Mouse (Mus musculus) urinary bladder, postnatal 36 days (tissue): ENCODE measurements at regions not wholly inside any gene's neighbourhood (a gene's known extent, or its start where the extent isn't known, plus 50 kb on each side); places are given as distances from the start of the nearest gene placed in this dataset.
"Not testable (repeated sequence)": the region's sequence is repeated elsewhere in the genome, so short reads cannot be mapped to it uniquely, and the experiment has no call there.

ENCODE experiments used
- DNase-seq, 2 experiments: peaks; one replicate each; pipeline ENCODE4 v3.0.0; 2022; ENCODE audit warnings: low spot score in 2 of 2, mixed read lengths in 1 of 2

GRCm38 (mm10) chr14:53430130-53430529 lies 823.8 kb downstream of the Dad1 start:
- not testable (repeated sequence) for DNase-seq

DNA sequence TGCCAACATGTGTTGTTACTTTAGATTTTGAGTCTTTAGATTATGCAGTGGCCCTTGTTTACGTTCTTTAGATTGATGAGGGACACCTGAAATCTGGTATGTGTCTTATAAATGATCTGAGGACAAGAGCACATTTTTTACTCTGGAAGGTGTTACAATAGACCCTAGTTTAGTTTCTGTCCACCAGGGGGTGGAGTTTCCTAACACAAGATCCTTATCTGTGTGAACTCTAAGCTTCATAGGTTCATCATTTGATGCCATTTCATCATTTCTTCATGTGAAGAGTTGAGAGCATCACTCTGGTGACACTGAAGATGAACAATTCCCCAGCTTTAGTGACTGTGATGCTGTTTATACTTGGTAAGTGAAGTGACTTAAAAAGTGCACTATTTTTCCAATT lies 825.5 kb downstream of the Dad1 start:
- DNase-seq: not testable (repeated sequence)

GRCm38 (mm10) chr14:53427636-53428035 lies 826.3 kb downstream of the Dad1 start:
- DNase-seq: not testable (repeated sequence)

DNA sequence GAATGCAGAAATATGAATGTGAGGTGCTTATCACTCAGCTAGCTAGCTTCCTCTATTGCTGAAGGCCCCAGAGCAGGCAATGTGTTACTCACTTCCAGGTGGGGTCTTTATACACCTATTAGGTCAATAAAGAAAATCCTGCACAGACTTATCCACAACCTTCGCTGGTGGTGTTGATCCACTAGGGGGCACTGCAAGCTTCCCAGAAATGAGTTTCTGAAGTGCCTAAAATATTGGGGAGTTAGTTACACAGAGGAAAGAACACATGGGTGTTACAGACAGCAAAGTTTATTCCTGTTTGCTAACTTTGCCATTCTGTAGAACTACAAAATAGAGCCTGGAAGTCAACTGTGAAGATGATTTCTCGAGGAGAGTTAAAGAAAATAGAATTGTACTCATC lies 836.9 kb downstream of the Dad1 start:
- DNase-seq: not testable (repeated sequence)

DNA sequence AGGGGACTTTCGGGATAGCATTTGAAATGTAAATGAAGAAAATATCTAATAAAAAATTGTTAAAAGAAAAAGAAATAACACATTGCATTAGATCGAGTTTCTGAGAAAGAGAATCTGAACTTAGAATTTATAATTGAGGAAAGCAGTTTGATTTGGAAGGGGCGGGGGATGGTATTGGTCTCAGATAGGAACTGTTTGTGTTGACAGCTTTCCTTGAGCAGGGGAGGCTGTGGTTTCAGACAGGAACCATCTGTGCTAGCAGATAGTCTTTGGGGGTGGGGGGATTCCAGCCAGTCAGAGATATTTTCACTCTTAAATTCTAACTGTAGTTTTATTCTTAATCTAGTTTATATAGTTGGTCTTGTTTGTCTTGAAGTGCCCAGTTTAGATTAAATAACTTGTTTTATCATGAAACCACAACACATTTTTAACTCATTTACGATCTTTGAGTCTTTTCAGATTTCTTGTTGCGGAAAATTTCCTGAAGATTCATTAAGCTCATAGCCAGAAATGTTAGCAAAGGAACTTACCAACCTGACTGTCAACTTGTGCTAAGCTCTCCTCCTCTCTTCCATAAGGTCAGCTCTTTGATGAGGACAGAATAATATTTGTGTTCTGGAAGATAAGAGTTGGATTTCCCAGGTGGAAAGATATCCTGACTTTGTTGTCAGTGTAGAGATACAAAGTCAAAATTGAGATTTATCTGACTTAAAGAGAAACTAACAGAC lies 846.2 kb downstream of the Dad1 start:
- not testable (repeated sequence) for DNase-seq

GRCm38 (mm10) chr14:53390307-53390706 lies 863.6 kb downstream of the Dad1 start:
- DNase-seq: not testable (repeated sequence)

GRCm38 (mm10) chr14:53374591-53374990 lies 879.0 kb upstream of the Olfr1507 start:
- not testable (repeated sequence) for DNase-seq

- DNase-seq: not testable (repeated sequence)
Observed at GRCm38 (mm10) chr14:53373777-53374468, 878.4 kb upstream of the Olfr1507 start.

DNA sequence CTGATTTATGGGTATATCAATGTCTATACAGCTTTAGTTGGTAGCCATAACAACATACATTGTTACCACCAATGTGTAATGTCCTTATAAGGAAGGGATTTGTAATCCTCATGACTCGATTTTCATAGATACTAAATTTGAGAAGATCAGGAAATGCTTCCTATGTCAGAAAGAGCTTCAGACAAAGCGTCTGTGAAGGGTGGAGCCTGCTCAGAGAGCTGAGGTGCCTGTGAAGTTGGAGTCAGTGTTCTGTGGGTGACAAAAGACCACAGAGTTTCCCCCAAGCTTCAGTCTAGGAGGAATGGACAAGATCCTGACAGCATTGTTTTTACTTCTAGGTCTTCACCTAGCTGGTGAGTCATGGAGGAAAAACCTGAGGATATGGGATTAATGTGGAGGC lies 874.2 kb upstream of the Olfr1507 start:
- no peak for DNase-seq

DNA sequence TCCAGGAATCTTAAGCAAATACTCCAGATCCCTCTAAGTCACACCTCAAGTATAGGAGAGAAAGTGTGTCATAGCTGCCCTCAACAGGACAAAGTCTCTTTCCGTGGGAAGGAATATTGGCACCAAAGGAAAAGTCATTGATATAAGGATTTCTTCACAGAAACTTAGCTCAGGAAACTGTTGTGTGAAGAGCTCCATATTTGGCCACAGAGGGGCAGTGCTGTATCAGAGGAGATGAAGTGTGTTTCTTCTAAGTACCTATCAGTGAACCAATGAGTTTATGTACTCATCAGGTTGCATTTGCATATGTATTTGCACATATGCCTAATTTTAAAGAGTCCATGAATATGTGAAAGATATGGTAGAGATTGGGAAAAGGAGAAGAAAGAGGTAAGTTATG lies 871.9 kb upstream of the Olfr1507 start:
- DNase-seq: not testable (repeated sequence)

DNA sequence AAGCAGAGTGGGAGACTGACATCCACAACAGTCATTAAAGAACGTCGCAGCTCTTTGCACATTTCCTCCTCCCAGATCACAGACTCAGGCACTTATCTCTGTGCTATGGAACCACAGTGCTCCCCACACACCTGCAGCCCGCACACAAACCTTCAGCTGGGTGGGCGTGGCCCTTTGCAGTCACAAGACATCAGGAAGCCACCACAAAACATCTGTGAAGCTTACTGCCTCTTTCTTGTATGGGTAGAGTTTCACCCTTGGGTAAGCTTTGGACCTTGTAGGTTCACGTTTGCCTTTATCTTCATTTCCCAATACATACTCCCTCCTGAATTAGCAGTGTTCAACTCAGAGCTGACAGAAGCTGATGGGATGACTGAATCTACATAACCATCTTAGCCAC lies 868.4 kb upstream of the Olfr1507 start:
- DNase-seq: not testable (repeated sequence)

GRCm38 (mm10) chr14:53362054-53362453 lies 866.5 kb upstream of the Olfr1507 start:
- not testable (repeated sequence) for DNase-seq

DNA sequence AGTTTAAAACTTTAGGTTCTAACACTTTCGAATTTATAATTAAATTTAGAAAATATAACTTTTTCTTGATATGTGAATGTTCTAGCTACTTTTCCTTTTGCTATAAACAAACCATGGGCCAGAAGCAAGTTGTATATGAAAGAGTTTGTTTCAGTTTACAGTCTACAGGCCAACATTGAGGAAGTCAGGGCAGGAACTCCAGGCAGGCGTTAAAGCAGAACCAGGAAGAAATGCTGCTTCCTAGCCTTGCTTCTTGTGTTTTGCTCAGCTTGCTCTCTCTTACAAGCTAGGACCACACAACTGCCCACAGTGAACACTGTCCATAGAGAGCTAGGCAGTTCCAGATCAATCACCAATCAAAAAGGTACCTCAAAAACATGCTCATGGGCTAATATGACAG lies 861.9 kb upstream of the Olfr1507 start:
- not testable (repeated sequence) for DNase-seq

- DNase-seq: not testable (repeated sequence)
Observed at GRCm38 (mm10) chr14:53356783-53357182, 861.2 kb upstream of the Olfr1507 start.

GRCm38 (mm10) chr14:53351457-53351856 lies 855.9 kb upstream of the Olfr1507 start:
- DNase-seq: not testable (repeated sequence)

DNA sequence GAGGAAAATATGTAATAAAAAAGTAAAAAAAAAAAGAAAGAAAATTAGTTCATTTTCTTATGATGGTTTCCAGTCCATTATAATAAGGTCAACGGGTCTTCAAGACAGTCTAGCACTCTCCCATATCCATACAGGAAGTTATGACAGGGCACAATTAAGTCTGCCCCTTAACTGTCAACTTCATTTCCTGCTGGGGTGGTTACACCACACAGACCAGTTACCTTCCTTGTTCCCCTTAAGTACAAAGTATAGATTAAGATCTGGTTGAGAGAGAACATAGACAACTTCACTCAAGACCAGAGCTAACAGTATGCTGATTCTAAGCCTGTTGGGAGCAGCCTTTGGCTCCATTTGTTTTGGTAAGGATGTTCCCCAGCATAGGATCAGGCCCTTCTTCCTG lies 855.2 kb upstream of the Olfr1507 start:
- not testable (repeated sequence) for DNase-seq

- not testable (repeated sequence) for DNase-seq
Observed at GRCm38 (mm10) chr14:53349111-53349510, 853.6 kb upstream of the Olfr1507 start.

DNA sequence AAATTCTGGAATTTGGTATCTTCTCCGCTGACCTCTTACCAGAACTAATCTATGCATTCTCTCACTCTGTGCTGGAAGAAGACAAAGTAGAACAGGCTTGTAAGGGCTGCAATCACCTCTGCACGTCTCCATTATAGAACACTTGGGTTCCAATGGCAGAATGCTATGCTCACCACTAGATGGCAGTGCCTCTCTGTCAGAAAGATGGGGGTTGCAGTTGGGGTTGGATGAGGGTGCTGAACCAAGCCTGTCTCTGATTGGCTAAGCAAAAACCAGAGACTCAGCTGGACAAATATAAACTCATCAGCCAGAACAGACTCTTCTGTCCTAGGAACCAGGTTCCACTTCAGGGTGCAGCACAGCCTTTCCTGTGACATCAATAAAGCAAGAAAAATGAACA lies 850.0 kb upstream of the Olfr1507 start:
- DNase-seq: not testable (repeated sequence)

DNA sequence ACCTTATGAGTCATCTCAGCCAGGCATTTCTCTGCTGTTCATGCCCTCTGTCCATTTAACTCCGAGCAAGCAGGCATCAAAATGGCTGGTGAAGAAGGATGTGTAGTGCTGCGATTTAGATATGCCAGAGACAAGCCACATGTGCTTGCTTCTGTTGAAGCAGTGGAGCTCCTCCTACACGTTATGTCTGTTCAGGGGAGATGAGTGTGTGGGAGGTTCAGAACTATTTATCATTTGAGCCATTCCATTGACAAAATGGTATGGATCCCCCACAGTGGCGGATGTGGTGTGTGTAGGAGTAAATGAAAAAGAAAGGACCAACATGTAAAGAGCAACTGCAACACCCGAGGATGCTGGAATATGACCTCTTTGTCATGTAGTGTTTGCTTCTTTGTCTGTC lies 848.3 kb upstream of the Olfr1507 start:
- DNase-seq: not testable (repeated sequence)

DNA sequence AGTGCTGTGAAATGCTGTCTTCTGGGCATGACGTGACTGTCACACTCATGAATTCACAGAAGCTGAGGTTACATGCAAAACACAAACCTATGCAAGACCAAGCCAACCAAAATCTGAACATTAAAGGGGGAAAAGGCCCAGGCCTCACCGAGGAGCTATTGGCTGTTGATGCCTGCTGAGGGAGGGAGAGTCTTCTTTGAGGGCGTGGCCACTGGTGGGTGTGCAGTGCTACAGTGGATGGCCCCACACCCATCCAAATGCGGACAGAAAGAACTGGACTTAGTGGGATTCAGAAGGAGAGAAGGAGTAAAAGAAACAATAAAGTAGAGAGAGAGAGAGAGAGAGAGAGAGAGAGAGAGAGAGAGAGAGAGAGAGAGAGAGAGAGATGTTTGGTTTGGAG lies 843.6 kb upstream of the Olfr1507 start:
- DNase-seq: not testable (repeated sequence)

GRCm38 (mm10) chr14:53337446-53337845 lies 841.9 kb upstream of the Olfr1507 start:
- DNase-seq: not testable (repeated sequence)

DNA sequence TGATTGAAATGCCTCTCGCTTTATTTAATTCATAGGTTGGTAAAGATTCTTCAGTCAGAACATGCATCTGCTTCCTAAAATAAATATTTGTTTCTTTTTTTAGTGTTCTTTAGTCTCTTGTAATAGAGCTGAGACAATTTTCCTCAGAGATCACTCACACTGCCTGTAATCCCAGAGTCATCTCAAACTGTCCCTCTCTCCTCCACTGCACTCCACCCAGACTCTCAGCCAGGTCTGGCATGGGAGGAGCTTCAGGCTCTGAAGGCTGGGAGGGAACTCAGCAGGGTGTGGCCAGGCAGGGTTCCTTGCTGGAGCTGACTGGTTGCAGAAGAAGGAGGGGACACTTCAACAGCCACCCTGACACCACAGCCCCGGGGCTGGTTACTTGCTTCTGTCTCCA lies 841.2 kb upstream of the Olfr1507 start:
- not testable (repeated sequence) for DNase-seq

- DNase-seq: not testable (repeated sequence)
Observed at GRCm38 (mm10) chr14:53334451-53334850, 838.9 kb upstream of the Olfr1507 start.
